Comparison of ENCODE assay signal across 1 mouse cellular context in genomic region chr16:9132113-9132512, GRCm38 (mm10).
TF ChIP-seq lines count a peak whose summit lies in the region.

No protein-coding gene starts in this region.

TF ChIP-seq in CH12.LX, 34 proteins besides CTCF, POLR2A, EP300 and RAD21 (continued from another document):
- TF ChIP-seq HCFC1 (IDR thresholded peaks at IDR 0.05; ENCODE audit: low read depth, low read length) (no peak), JUN (IDR thresholded peaks at IDR 0.05; ENCODE audit: insufficient read depth, low read depth, low read length) (peak; percentile 96), CHD1 (IDR thresholded peaks at IDR 0.05; ENCODE audit: low read depth, low read length) (no peak), ZMIZ1 (IDR thresholded peaks at IDR 0.05; ENCODE audit: low read depth, low read length) (no peak), UBTF (IDR thresholded peaks at IDR 0.05; ENCODE audit: low read depth, low read length) (no peak), E2F4 (IDR thresholded peaks at IDR 0.05; ENCODE audit: insufficient replicate concordance, low read depth, low read length) (no peak), MAX (IDR thresholded peaks at IDR 0.05; ENCODE audit: low read length) (no peak), MAZ (IDR thresholded peaks at IDR 0.05; ENCODE audit: low read depth, low read length) (no peak), SMC3 (IDR thresholded peaks at IDR 0.05; ENCODE audit: low read depth, low read length) (no peak), NRF1 (IDR thresholded peaks at IDR 0.05; ENCODE audit: low read depth, low read length) (no peak), ETS1 (conservative IDR thresholded peaks at IDR 0.05; ENCODE audit: low read depth, low read length) (peak; percentile 67), JUND (conservative IDR thresholded peaks at IDR 0.05; ENCODE audit: low read depth, low read length) (peak; percentile 99), PAX5 (IDR thresholded peaks at IDR 0.05; ENCODE audit: low read length) (no peak), TBP (conservative IDR thresholded peaks at IDR 0.05; ENCODE audit: low read depth, low read length) (no peak), NELFE (IDR thresholded peaks at IDR 0.05; ENCODE audit: low read depth, low read length) (no peak), USF1 (IDR thresholded peaks at IDR 0.05; ENCODE audit: low read depth, low read length) (no peak), KAT2A (IDR thresholded peaks at IDR 0.05; ENCODE audit: insufficient replicate concordance, low read length) (no peak), TCF12 (IDR thresholded peaks at IDR 0.05; ENCODE audit: low read depth, low read length) (peak; percentile 46; the same call in 1 of the 2 replicates)
